Mouse (Mus musculus) granulocyte monocyte progenitor cell, adult 5-6 weeks (primary cell): ENCODE results near the gene Rack1. TPM values are rescaled to one million over a fixed set of nuclear protein-coding genes. Genes with fewer than 3 reads are reported as not detected.
A peak's percentile ranks its signal among the peaks of the same experiment; 100 is the strongest.
"Not testable (repeated sequence)": the region's sequence is repeated elsewhere in the genome, so short reads cannot be mapped to it uniquely, and the experiment has no call there.

Experiments used
- ATAC-seq: replicated peaks from 2 replicates; pipeline ENCODE4 v1.8.0; 2016; ENCODE audit warnings: mild to moderate bottlenecking, moderate TSS enrichment, inconsistent platforms; ENCODE audit not compliant: poor library complexity, severe bottlenecking
- total RNA-seq, 2 experiments: library from RNA; stranded (forward) in 1 of 2; stranded (reverse) in 1 of 2; fragments of 200-712, 200-1000 nt in 1 of 2; fragments of >200 nt in 1 of 2; fragmentation: Nextera tagmentation in 1 of 2; gene quantifications; 2 replicates each; pipeline ENCODE4 v1.2.3; 2014 to 2017

Rack1 gene
- total RNA-seq, 2 experiments from 2014 or later, result 1,577 to 2,435 TPM

DNA sequence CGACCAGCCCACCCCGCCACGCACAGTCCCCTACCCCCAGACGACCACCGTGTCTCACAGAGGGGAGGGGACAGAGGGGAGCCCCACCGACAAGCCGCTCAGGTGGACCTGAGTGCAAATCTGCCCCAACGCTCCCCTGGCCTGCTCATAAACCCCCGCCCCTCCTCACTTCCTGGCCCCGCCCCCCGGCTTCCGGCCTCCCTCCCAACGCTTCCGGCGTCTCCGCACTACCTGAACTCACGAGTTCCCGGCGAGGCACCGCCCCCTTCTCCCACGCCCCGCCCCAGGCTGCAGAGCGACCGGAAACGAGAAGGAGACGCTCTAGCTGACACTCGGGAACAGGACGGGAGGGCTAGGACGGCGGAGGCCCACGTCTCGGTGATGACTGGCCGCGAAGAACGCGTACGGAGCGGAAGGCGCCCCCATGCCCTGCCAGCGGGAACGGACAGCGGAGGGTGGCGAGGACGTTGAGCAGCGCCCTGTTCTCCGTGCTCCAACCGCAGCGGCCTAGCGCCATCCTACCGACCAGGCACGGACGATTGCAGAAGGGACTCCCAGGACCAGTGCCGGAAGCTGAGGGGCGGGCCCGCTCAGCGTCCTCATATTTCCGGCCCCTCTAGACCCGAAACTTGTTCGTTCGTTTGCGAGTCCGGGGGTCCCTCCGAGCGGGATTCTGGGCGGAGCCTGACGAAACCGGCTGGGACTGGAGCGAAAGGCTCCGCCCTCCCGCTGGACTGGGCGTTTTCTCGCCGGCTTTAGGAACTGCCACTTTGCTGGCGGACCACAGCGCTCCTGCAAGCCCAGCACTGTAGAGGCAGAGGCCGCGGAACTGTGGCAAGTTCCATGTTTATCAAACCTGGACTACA, 16.9 kb downstream of the Rack1 start, which contains the start of gene Trim41:
Gene Trim41, minus strand, starts transcription at position 554 of the 866 bp plus-strand sequence.
- peak; percentile 74 for ATAC-seq

DNA sequence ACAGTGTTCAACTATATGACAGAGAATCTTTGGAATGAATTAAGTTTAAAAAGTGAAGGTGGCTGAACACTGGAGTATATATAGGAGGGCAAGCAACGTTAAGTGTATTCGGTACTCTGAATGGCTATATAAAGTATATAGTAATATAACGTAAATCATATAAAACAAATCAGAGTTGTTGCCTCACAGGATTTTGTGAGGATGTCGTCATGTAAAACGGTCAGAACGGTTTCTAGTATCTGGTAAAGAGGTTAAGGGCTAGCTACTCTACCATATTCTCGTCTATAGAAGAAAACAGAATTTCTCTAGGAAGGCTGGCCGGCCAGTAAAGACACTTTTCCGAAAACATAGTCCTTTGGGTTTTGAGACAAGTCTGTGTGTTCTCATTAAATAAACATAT, 17.7 kb downstream of the Rack1 start:
- ATAC-seq, result no peak

GRCm38 (mm10) chr11:48818346-48818745, 18.2 kb downstream of the Rack1 start:
- peak; percentile 15 for ATAC-seq

DNA sequence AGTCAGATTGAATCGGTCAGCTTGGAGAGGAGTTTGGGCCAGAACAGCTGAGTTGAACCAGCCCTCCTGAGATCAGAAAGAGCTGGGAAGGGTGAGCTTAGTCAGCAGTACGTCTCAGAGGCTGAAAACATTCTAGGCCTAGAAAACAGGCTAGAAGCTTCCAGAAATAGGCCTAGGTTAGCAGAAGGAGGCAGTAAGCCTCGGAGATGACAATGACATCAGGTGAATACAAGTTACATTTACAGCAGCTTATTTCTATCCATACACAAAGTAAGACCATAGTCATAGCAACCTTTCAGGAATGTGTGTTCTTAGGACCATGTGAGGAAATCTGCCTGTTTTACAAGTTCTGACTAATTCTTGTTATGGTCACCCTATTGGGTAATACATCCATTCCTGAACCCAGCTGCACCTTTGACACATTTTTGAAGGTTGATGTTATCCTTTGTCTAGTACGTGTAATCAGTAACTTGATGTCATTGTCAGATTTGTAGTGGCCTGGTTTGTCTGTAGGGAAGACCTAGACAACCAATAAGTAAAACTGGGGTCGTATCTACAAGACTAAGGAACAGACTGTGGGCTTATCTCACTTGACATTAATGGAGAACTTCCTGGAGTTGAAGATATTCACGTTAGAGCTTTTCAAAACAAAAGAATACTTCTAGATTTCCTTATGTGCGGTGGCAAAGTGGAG, 19.6 kb downstream of the Rack1 start:
- ATAC-seq, result no peak

DNA sequence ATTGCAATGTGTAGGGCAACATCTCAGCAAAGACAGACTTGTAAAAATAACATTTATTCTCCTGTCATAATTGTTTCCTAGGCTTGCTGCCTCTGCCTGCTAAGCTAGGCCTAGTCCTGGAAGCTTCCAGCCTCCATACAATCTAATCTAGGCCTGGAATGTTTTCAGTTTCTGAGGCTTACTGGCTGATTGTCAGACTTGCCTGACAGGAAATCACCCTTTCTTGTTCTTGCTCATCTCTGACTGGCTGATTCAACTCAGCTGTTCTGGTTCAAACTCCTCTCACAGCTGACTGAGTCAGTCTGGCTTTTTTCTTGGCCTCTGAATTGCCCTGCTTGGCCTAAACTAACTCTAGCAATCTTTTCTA, 20.2 kb downstream of the Rack1 start:
- ATAC-seq, result no peak

GRCm38 (mm10) chr11:48821299-48821698, 21.2 kb downstream of the Rack1 start:
- ATAC-seq, result not testable (repeated sequence)

DNA sequence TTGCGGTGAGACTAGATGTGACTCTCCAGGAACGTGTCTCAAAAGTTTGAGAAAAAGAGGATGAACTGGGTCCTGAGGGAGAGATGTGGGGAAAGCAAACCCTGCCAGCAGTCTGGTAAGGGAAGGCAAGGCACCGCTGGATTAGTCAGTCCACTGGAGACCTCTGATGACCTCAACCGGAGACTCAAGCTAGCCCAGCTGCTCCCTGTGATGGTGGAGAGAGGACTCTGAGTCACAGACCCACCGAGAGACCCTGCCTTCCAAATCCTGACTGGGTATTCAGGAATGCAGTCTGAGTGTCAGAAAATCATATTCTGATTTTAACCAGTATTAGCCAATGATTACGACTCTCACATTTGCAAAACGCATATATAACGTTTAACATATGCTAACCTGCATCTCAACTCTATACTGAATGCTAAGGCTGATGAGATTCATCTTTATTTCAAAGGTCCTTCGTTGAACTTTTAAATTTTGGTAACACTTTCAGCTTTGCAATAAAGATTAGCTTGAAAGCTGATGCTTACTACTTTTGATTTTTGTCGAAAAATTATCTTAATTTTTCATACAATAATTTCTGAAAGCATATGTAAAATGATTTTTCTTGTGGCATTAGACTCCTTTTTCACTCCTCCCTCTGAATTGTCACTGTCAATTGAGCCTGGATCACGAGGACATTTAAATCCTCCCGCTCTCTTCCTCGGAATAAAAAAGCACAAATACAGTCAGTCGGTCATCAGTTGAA, 22.8 kb downstream of the Rack1 start:
- ATAC-seq, result no peak

DNA sequence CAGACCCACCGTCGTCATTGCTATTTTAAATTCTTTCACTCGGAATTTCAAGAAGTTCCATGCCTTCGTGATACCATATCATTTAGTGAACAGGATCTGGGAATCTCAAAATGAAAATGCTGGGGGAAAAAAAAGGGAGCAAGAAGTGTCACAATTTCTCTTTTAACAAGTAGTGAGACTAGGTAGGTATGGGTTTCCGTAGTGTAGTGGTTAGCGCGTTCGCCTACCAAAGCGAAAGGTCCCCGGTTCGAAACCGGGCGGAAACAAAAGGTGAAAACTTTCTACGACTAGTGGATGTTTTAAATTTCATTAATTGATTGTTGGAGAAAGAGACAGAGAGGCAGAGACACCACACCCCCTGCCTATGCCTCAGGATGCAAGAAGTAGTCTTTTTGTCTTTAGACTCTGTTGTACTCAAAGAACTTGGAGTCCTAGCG, 23.4 kb downstream of the Rack1 start:
- peak; percentile 49 for ATAC-seq

- ATAC-seq, result no peak
These were observed 24.2 kb downstream of the Rack1 start for GRCm38 (mm10) chr11:48824311-48824830.

GRCm38 (mm10) chr11:48825979-48826751, 26.0 kb downstream of the Rack1 start, which contains the start of the genes Trim7 and Gm12184:
TSS of gene Trim7 (plus strand) at chr11:48826140.
TSS of gene Gm12184 (minus strand) at chr11:48826655.
- peak; percentile 50 for ATAC-seq

DNA sequence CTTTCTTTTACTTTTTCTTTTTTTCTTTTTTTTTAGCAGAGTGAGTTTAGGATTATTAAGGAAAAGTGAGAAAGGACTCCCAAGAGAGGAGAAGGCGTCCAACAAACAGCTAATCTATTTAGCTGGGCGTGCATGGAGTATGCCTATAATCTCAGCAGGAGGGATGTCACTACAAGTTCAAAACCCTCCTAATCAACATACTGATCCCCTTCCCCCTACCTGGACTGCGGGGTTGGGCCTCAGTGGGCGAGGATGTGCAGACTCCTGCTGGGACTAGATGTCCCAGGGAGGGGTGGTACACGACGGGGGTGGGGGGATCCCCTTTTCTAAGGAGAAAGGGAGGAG, 26.6 kb downstream of the Rack1 start:
- ATAC-seq, result no peak

DNA sequence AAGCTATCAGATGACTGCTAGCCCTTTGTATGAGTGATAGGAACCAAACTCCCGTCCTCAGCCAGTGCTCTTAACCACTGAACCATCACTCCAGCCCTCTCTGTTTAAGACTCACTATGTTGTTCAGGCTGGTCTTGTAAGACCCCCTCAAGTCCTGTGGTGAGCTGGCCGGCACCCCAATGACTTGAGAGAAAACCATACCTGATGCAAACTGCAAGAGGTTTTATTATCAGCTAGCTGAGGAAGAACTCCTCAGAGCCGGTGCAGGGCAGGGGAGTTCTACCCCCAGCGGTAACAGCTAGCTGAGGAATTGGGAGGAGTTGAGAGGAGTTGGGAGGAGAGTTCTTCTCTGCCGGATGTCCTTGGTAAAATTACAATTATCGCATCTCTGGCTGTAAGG, 27.8 kb downstream of the Rack1 start:
- no peak for ATAC-seq

- ATAC-seq, result no peak
These were observed 30.1 kb downstream of the Rack1 start for GRCm38 (mm10) chr11:48830279-48830678.

GRCm38 (mm10) chr11:48831273-48831672, 31.1 kb downstream of the Rack1 start:
- ATAC-seq, result no peak

- ATAC-seq, result no peak
These were observed 33.1 kb downstream of the Rack1 start for GRCm38 (mm10) chr11:48833078-48833730.

- ATAC-seq, result peak; percentile 54
These were observed 33.9 kb downstream of the Rack1 start for GRCm38 (mm10) chr11:48833731-48834639.

DNA sequence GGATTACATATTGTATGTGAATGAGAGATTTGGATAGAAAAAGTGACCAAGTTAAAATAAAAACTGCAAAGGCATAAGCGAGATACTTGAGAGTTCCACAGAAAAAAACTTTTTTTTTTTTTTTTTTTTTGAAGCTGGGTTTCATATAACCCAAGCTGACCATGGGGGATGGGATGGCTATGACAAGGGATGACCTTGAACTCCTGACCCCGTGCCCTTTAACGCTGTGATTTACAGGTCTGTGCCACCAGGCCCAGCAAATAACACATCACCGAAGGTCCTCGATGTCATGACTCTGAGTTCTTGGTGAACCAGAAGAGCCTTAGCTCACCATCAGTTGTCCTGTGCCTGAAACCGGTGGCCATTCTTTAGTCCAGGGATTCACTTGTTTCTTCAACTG, 35.8 kb downstream of the Rack1 start:
- no peak for ATAC-seq

DNA sequence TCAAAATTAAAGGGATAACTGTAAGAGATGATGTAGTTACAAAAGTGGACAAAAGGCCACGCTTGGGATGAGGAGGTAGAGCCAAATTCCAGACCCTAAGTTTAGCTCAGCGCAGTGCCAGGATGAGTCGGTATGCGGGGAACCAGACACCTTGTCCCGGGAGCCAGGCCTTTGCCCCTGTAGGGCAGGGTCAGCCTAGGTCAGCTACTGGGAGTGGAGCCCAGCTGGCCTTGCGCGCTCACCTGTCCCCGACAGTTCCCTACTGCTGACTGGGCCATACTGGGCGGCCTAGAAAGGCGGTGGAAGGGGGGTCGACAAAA, 36.8 kb downstream of the Rack1 start:
- ATAC-seq, result no peak
